Mouse (Mus musculus) macrophage (primary cell): ENCODE data around the gene Mrgpra6. TPM values are rescaled to one million over a fixed set of nuclear protein-coding genes. Genes with fewer than 3 reads are reported as not detected.

Experiments
- H3K27ac ChIP-seq: fragments of 350-480 bp; formaldehyde crosslinking; 2 replicates; pipeline ENCODE4 v1.9.0; 2021
- H3K36me3 ChIP-seq: fragments of 350-480 bp; formaldehyde crosslinking; 2 replicates; pipeline ENCODE4 v1.9.0; 2021; ENCODE audit errors: inconsistent target
- H3K4me3 ChIP-seq: fragments of 350-480 bp; formaldehyde crosslinking; 2 replicates; pipeline ENCODE4 v1.9.0; 2021; ENCODE audit errors: inconsistent target
- H3K79me2 ChIP-seq: fragments of 350-480 bp; formaldehyde crosslinking; 2 replicates; pipeline ENCODE4 v1.9.0; 2021; ENCODE audit errors: inconsistent target
- WGBS: methylation state at CpG from one replicate; pipeline ENCODE4 v1.1.7; 2026; ENCODE audit warnings: inconsistent platforms; ENCODE audit not compliant: missing documents; 5-methylcytosine and 5-hydroxymethylcytosine counted together
- polyA plus RNA-seq: library from polyadenylated mRNA; stranded (reverse); fragments of 250-400 nt; gene quantifications from 3 replicates; pipeline ENCODE4 v1.2.4, GENCODE M21; 2018; ENCODE audit warnings: inconsistent platforms

Mrgpra6 gene
- polyA plus RNA-seq, 1 experiment from 2014 or later = not detected

GRCm38 (mm10) chr7:47139823-47140325, 64.8 kb downstream of the Mrgpra6 start:
- Histone ChIP-seq H3K4me3 (no peak overlapping the region), H3K36me3 (no peaks in the 10 kb centered on the region), H3K79me2 (no peaks in the 10 kb centered on the region), H3K27ac (no peak overlapping the region)
- WGBS = 78% methylated on average over 8 of the region's 8 CpGs

Other genes with a start within 250 kb of the Mrgpra6 start
- gene Uevld, start 246.4 kb downstream of the Mrgpra6 start, polyA plus RNA-seq = 6.1 to 6.9 TPM (median 6.4 TPM) in 3 replicates
- not detected in 3 replicates for gene Gm9999, start 221.3 kb downstream of the Mrgpra6 start, polyA plus RNA-seq
- 14.1 to 25.5 TPM (median 17.6 TPM) in 3 replicates for gene Spty2d1, start 196.5 kb downstream of the Mrgpra6 start, polyA plus RNA-seq
- gene Tmem86a, start 154.3 kb downstream of the Mrgpra6 start, polyA plus RNA-seq = 125 to 195 TPM (median 135 TPM) in 3 replicates
- not detected in 3 replicates for gene Ptpn5, start 71.2 kb downstream of the Mrgpra6 start, polyA plus RNA-seq
- not detected in 3 replicates for gene Mrgpra9, start 47.9 kb upstream of the Mrgpra6 start, polyA plus RNA-seq
- gene Mrgpra1, start 149.3 kb upstream of the Mrgpra6 start, polyA plus RNA-seq = not detected in 3 replicates
- gene Mrgpra2a, start 247.2 kb upstream of the Mrgpra6 start, polyA plus RNA-seq = not detected in 3 replicates